Mouse (Mus musculus) stomach, embryonic 15.5 days (tissue): ENCODE data around the gene Arhgef28. TPM values are rescaled to one million over a fixed set of nuclear protein-coding genes. Genes with fewer than 3 reads are reported as not detected.

Source experiments
- ATAC-seq: fragments of 200-750 bp; cut with Nextera tagmentation; 2 replicates; pipeline ENCODE4 v1.8.0; 2017; ENCODE audit warnings: low read depth, moderate number of reproducible peaks, moderate TSS enrichment; ENCODE audit not compliant: insufficient read depth, low FRiP score
- H3K27ac ChIP-seq: fragments of 300-500 bp; sonication (generic); 2 replicates; pipeline ENCODE4 v1.5.1; 2015; ENCODE audit warnings: mild to moderate bottlenecking, inconsistent platforms
- H3K27me3 ChIP-seq: fragments of 300-500 bp; sonication (generic); replicated peaks from 2 replicates; pipeline ENCODE4 v1.6.1; 2015; ENCODE audit warnings: inconsistent platforms
- H3K36me3 ChIP-seq: fragments of 300-500 bp; sonication (generic); 2 replicates; pipeline ENCODE4 v1.6.1; 2015; ENCODE audit warnings: inconsistent platforms
- H3K4me1 ChIP-seq: fragments of 300-500 bp; sonication (generic); 2 replicates; pipeline ENCODE4 v1.6.1; 2015; ENCODE audit warnings: inconsistent platforms
- H3K4me2 ChIP-seq: fragments of 300-500 bp; sonication (generic); 2 replicates; pipeline ENCODE4 v1.6.1; 2015; ENCODE audit warnings: mild to moderate bottlenecking, inconsistent platforms
- H3K4me3 ChIP-seq: fragments of 300-500 bp; sonication (generic); replicated peaks from 2 replicates; pipeline ENCODE4 v1.5.1; 2015; ENCODE audit warnings: inconsistent platforms
- H3K9ac ChIP-seq: fragments of 300-500 bp; sonication (generic); 2 replicates; pipeline ENCODE4 v1.6.1; 2015; ENCODE audit warnings: inconsistent platforms
- H3K9me3 ChIP-seq: fragments of 300-500 bp; sonication (generic); 2 replicates; pipeline ENCODE4 v1.6.1; 2016; ENCODE audit warnings: inconsistent platforms
- WGBS: fragments of 180-500 bp; shearing (Covaris S2); methylation state at CpG from one replicate; pipeline ENCODE4 v1.1.7; 2015; 5-methylcytosine and 5-hydroxymethylcytosine counted together
- polyA plus RNA-seq: library from polyadenylated mRNA; unstranded; fragments of >200 nt; fragmentation: Nextera tagmentation; extraction: Ambion mirVana; gene quantifications from 2 replicates; pipeline ENCODE4 v1.2.1, GENCODE M21; 2015

Arhgef28 gene
- polyA plus RNA-seq, 1 experiment from 2014 or later, result 23.7 TPM

DNA sequence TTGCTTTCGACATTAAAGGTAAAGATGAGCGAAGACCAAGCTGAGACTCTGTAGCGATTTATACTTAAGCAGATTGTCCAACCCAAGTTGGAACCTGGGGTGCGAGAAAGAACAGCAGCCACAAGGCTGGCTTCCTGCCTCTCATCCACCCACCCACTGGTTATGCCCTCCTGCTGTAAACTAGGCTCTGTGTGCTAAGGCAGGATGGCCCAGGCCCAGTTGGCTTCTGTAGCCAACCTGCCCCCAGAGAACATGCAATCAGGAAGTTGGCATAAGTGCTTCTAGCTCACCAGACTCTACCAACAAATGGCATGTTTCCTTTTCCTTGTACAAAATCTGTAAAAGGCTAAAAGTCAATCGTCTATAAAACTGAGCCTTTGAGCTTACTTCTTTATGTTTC is 283.2 kb downstream of the Arhgef28 start:
- H3K9ac ChIP-seq, result no peak overlapping the region
- no peaks in the 10 kb centered on the region for H3K9me3 ChIP-seq
- no peaks in the 10 kb centered on the region for H3K27me3 ChIP-seq
- H3K4me3 ChIP-seq, result no peak overlapping the region
- H3K4me1 ChIP-seq, result peaks cover 6% of the 10 kb centered on the region
- ATAC-seq, result no peak
- H3K27ac ChIP-seq, result no peak overlapping the region
- WGBS, result 90% methylated on average over 5 of the region's 5 CpGs
- no peaks in the 10 kb centered on the region for H3K36me3 ChIP-seq
- no peak overlapping the region for H3K4me2 ChIP-seq

DNA sequence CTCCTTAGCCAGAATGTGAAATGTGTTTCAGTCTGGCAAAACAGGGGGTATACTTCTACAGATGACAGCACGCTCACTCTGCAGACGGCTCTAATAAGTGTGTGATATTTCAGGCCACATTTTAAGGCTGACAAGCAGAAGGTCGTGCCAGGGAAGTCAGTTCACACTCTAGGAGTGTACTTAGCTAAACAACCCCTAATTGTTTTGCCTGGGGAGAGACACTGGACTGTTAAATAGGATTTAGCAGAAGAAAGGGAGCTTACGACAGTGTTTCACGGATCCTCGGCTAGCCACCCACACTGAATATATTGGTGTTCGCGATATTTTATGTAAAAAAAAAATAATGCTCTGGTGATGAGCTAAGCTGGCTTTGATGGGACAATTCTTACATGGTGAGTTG is 286.6 kb downstream of the Arhgef28 start:
- WGBS, result 65% methylated on average over 8 of the region's 8 CpGs
- Histone ChIP-seq H3K27me3 (no peaks in the 10 kb centered on the region), H3K4me2 (no peak overlapping the region), H3K4me1 (no peaks in the 10 kb centered on the region), H3K27ac (no peak overlapping the region), H3K36me3 (no peaks in the 10 kb centered on the region), H3K4me3 (no peak overlapping the region), H3K9ac (no peak overlapping the region), H3K9me3 (no peaks in the 10 kb centered on the region)
- no peak for ATAC-seq

DNA sequence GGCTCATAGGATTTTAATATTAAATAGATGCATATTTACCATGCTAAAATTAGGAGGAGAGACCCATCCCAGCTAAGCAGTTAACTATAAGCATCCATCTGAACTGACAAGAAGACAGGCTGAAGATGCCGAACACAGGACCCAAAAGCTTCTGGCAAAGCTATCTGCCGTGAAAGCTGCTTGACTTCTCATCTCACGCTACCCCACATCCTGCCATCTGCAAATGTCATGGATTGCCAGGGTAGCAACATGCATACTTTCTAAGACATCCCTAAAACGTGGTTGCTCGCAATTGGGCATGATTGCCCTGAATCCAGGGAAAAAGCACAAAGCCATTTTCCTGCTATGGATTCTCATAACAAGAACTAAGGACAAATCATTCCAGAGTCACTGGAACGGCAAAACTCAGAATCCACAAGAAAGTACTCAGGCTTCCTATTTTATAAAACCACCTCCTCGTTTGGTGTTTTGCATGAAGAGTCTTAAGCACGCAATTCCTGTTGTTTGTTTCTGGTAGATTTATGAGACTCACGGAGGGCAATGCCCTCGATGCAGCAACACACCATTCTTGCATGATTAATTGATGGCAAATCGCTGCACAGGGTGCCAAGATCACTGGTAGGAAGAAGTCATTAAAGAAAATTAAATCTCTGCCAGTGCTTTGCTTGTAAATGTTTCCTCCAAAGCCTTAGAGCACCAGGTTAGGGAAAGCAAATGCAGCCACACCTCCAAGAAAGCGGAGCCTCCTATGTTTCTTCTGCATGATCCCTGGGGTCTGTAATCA is 287.9 kb downstream of the Arhgef28 start:
- H3K4me3 ChIP-seq, result no peak overlapping the region
- WGBS, result 72% methylated on average over 12 of the region's 12 CpGs
- H3K4me1 ChIP-seq, result no peaks in the 10 kb centered on the region
- no peaks in the 10 kb centered on the region for H3K27me3 ChIP-seq
- no peak overlapping the region for H3K4me2 ChIP-seq
- no peak overlapping the region for H3K9ac ChIP-seq
- H3K27ac ChIP-seq, result no peak overlapping the region
- H3K9me3 ChIP-seq, result no peaks in the 10 kb centered on the region
- no peaks in the 10 kb centered on the region for H3K36me3 ChIP-seq
- no peak for ATAC-seq

DNA sequence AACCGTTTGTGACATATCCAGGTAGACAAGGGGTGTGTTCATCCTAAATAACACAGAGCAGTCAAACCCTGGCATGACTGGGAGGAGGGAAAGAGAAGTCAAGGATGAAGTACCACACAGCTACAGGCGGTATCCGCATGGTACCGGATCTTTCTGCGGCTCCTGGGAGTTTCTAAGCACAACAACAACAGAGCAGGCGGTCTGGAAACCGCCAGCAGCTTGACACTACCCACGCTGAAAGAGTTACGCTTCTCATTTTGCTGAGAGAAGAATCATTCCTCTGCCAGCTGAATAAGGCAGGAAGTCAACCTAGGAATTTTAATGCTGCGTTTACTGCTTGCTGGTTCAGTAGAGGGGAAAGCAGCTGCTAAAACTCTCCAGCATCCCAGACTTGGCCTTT is 295.2 kb downstream of the Arhgef28 start:
- H3K9me3 ChIP-seq, result no peaks in the 10 kb centered on the region
- H3K9ac ChIP-seq, result no peak overlapping the region
- H3K36me3 ChIP-seq, result no peaks in the 10 kb centered on the region
- no peak for ATAC-seq
- 0 out of 2 replicates have a peak overlapping the region, but pooled peaks have one; percentile 5 for H3K4me2 ChIP-seq
- H3K27me3 ChIP-seq, result no peaks in the 10 kb centered on the region
- H3K4me3 ChIP-seq, result no peak overlapping the region
- 22% methylated on average over 10 of the region's 10 CpGs for WGBS
- no peak overlapping the region for H3K27ac ChIP-seq
- peaks cover 5% of the 10 kb centered on the region; the same call in 1 of the 2 replicates for H3K4me1 ChIP-seq

DNA sequence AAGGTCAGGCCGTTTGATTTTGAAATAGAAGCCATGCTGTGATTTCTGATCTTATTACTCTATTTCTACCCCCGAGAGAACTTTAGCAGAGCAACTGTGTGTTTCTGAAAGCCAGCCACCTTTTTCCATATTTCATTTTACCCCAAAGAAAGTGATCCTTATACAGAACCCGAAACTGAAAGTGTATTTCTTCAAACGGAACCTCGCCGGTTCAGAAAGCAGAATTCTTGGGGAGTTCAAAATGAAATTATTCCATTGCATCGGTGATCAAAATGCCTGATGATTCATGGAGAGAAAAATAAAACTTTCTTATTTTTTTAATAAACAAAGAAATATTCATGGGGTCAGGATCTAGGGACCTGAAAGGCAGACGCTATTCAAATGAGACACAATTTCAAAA is 303.4 kb downstream of the Arhgef28 start:
- Histone ChIP-seq H3K27me3 (no peaks in the 10 kb centered on the region), H3K4me3 (no peak overlapping the region), H3K9me3 (no peaks in the 10 kb centered on the region), H3K9ac (no peak overlapping the region), H3K4me1 (no peaks in the 10 kb centered on the region), H3K36me3 (no peaks in the 10 kb centered on the region), H3K4me2 (no peak overlapping the region), H3K27ac (no peak overlapping the region)
- WGBS, result 85% methylated on average over 8 of the region's 8 CpGs
- ATAC-seq, result no peak

DNA sequence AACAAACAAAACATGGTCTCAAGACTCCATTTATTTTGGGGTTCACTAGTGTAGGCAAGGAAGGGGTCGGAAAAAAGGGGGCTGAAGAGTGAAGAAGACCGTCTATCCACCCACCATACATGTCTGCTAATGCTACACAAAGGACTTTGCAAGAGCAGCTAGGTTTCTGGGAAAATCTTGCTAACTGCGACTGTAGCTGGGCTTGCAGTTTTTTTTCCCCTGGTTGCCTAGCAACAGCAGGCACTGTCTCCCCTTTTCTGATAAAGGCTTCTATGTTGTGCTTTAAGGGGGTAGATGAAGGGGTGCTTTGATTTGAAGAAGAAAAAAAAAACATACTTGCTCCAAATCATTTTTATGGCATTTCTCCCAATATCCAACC is 305.9 kb downstream of the Arhgef28 start:
- no peaks in the 10 kb centered on the region for H3K4me1 ChIP-seq
- H3K9ac ChIP-seq, result no peak overlapping the region
- no peaks in the 10 kb centered on the region for H3K9me3 ChIP-seq
- no peak overlapping the region for H3K4me3 ChIP-seq
- no peaks in the 10 kb centered on the region for H3K27me3 ChIP-seq
- no peak overlapping the region for H3K27ac ChIP-seq
- H3K36me3 ChIP-seq, result no peaks in the 10 kb centered on the region
- 44% methylated on average over 3 of the region's 3 CpGs for WGBS
- no peak for ATAC-seq
- no peak overlapping the region for H3K4me2 ChIP-seq

DNA sequence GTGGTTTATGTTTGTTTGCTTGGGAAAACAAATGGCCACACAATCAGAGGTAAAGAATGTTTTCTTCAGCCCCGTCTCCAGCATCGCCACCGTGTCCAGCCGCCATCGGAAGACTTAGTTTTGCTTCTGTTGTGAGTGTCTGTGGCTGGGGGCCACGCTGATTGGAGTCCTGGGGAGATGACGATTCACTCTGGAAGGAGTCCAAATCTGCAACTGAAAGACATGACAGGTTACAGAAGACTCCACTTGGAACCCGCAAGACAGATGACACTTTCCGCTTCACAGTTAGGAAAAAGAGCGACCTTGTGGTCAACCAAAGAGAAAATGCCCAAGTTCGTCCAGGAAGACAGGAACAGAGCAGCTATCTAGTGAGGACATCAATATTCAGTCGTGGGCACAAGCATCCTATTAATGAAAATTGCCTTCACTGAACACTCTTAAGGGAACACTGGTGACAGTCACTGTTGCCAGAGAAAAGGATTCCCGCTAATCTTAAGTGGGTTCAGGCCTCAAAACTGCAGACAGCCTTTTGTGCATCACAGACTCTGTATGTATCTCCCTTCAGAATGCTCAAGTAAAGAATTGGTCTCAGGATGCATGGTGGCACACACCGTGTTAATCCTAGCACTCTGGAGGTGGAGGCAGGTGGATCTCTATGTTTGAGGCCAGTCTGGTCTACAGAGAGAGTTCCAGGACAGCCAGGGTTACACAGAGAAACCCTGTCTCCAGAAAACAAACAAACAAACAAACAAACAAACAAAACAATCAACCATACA is 306.4 kb downstream of the Arhgef28 start:
- WGBS, result 83% methylated on average over 14 of the region's 14 CpGs
- Histone ChIP-seq H3K9me3 (no peaks in the 10 kb centered on the region), H3K27me3 (no peaks in the 10 kb centered on the region), H3K27ac (no peak overlapping the region), H3K4me3 (no peak overlapping the region), H3K36me3 (no peaks in the 10 kb centered on the region), H3K4me1 (no peaks in the 10 kb centered on the region), H3K4me2 (no peak overlapping the region), H3K9ac (no peak overlapping the region)
- no peak for ATAC-seq

DNA sequence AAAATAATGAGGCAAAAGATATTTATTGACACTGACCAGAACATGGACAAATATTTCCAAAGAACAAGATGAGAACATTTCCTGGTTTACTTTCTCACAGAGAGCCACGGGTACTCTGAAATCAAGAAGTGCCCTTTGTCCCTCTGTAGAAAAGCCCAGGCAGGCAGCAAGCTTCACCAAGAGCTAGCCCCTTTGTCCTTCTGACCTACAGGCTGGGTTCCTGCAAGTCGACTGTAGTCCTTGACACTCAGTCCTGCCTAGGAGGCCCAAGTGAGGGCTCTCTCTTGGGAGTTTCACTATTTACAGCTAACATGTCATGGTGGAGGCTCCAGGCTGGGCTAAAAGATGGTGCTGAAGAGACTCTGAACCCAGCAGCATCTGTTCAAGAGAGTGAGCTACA is 307.6 kb downstream of the Arhgef28 start:
- Histone ChIP-seq H3K27me3 (no peaks in the 10 kb centered on the region), H3K36me3 (no peaks in the 10 kb centered on the region), H3K9ac (no peak overlapping the region), H3K4me1 (no peaks in the 10 kb centered on the region), H3K27ac (no peak overlapping the region), H3K4me3 (no peak overlapping the region), H3K4me2 (no peak overlapping the region), H3K9me3 (no peaks in the 10 kb centered on the region)
- WGBS, result 38% methylated on average over 2 of the region's 2 CpGs
- ATAC-seq, result no peak

DNA sequence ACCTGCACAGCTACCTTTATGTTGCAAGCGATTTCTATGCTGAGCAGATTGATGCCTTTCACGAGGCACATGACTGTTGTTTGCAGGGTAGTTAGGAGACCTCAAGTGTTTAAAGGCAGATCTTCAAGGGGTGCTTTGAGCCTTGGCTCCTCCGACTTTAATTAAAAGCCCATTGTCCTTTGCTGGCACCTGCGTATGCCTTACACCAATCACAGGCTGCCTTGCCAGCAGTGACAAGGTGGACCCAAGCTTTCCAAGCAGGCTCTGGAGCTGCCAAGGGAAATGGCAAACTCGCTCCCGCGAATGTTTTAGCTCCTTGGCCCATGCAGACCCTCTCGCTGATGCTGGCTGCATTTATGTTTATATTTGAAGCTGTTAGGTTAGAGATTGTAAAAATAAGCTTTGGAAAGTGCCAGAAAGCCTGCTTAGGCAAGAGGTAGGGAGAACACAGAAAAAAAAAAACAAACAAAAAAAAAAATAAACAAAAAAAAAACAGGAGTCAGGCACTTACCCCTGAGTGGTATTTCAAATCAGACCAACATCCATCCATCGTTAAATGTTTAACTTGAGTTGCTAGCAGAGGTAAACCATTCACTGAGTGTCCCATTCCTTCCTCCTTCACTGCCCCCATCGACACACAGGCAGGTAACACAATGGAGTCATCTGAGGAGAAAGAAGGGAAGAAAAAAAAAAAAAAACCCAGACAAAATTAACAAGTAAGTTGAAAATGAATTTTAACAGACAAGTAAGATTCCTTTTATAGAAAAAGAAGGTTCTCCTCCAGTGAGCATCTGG is 313.0 kb downstream of the Arhgef28 start:
- Histone ChIP-seq H3K36me3 (no peaks in the 10 kb centered on the region), H3K4me1 (no peaks in the 10 kb centered on the region), H3K9me3 (no peaks in the 10 kb centered on the region), H3K4me2 (no peak overlapping the region), H3K27me3 (no peaks in the 10 kb centered on the region), H3K9ac (no peak overlapping the region), H3K27ac (no peak overlapping the region), H3K4me3 (no peak overlapping the region)
- 25% methylated on average over 10 of the region's 10 CpGs for WGBS
- ATAC-seq, result no peak

DNA sequence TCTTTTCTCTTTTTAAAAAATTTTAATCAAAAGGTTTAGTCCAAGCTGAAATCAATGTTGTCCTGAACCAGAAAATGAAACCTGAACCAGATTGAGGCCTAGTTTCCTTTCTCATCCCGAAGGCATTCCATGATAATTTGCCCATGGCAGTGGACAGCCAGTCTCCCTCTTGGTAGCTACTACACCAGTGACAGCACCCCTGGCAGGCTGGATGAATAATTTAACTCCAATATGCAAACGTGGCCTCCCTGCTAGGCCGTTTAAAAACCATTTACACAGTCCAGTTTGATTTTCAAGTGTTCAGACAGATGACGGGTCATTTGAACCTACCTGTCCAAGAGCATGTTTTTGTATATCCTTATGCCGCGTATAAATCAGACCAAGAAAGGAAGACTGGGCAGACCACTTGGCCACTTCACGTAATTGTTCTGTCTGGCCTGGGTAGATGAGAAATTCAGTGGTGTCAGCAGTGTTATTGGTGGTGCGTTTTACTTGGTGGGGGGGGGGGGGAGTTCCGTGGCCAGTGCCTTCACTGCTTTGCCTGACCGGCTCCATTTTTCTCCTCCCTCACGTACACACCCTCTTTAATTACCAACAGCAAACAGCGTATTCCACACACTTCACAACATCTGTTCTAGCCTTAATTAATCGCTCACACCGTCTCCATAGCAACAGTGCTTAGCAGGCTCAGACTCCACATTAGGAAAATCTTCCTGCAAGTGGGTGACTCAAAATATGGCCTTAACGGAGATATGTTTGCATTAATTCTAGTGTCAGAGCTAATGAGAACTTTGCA is 314.0 kb downstream of the Arhgef28 start:
- H3K4me2 ChIP-seq, result peak overlapping the region; percentile 3; the same call in 1 of the 2 replicates
- WGBS, result 44% methylated on average over 15 of the region's 15 CpGs
- H3K4me1 ChIP-seq, result no peaks in the 10 kb centered on the region
- no peaks in the 10 kb centered on the region for H3K27me3 ChIP-seq
- H3K27ac ChIP-seq, result no peak overlapping the region
- no peak overlapping the region for H3K9ac ChIP-seq
- no peaks in the 10 kb centered on the region for H3K36me3 ChIP-seq
- no peak overlapping the region for H3K4me3 ChIP-seq
- no peak for ATAC-seq
- no peaks in the 10 kb centered on the region for H3K9me3 ChIP-seq

DNA sequence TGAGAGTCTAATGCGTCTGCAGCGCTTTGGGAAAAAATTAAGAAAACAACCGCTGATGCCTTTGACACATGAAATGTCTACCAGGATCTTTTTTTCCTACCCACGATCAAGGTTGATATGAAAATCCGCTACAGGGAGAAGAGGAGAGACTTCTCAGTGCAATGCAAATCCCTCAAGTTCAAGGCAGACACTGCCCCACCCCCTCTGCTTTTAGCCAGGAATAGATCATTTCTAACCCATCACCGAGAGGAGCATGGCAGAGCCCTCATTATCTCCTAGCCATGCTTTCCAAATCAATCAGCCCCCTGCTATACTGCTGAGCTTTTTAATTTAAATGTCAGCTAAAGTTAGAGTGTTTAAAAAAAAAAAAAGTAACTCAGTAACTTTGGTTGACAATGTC is 318.2 kb downstream of the Arhgef28 start:
- Histone ChIP-seq H3K4me1 (no peaks in the 10 kb centered on the region), H3K27me3 (no peaks in the 10 kb centered on the region), H3K36me3 (no peaks in the 10 kb centered on the region), H3K4me2 (no peak overlapping the region), H3K9me3 (no peaks in the 10 kb centered on the region), H3K27ac (no peak overlapping the region), H3K4me3 (no peak overlapping the region), H3K9ac (no peak overlapping the region)
- ATAC-seq, result no peak
- WGBS, result 35% methylated on average over 6 of the region's 6 CpGs
